Mouse (Mus musculus): Measurements from ENCODE around the gene Gpx3.
"Not testable (repeated sequence)": the region's sequence is repeated elsewhere in the genome, so short reads cannot be mapped to it uniquely, and the experiment has no call there.

The Gpx3 gene

DNA sequence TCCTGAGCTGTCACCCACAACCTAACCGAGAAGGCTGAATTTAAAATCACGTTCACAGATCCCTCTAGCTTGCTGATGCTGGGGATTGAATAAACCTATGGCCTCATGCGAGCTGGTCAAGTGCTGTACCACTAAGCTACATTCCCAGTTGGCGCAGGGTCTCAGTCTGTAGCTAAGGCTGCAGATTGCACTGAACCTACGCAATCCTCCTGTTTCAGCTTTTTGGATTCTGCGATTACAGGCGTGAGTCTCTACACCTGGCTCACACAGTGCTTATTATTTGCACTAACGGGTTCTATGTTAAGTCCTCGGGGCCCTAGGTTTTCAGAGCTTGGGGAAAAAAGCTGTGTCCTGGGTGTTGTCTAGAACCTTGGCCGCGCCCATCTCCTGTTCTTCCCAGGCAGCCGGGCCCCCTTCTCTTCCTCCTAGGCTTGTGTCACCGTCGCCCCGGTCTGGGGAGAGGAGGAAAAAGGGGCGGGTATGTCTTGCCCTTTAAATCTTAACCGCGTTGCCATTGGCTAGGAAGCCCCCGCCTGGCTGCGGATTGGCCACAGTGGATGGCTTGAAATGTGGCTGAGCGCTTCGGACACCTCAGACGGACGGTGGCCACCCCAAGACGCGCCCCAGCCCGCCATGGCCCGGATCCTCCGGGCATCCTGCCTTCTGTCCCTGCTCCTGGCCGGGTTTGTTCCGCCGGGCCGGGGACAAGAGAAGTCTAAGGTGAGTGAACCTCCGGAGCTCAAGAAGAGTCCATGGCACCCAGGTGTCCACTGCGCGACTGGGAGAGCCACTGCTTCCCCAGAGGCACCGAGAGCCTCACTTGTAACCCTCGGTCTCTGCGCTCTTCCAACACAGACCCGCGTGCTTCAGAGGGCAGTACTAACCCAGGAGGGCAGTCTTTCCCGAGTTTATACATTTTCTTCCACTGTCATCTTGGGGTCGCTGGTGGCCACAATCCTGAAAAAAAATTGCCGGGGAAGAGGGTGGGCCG is at the start of gene Gpx3:
Gene Gpx3 (plus strand): TSS at position 121 of the 991 bp plus-strand sequence.
- DNase-seq (ENCODE audit: low read depth, low spot score) = no peak

DNA sequence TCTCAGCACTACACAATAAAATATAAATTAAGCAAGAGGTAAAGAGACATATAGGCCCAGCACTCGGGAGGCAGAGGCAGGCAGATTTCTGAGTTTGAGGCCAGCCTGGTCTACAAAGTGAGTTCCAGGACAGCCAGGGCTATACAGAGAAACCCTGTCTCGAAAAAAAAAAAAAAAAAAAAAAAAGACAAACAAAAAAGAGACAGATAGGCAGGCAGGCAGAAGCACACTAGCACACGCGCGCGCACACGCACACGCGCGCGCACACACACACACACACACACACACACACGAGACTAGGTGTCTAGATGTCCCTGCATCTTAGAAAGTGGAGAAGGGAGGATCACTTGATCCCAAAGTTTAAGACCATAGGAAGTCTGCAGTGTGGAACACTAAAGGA is 43.4 kb upstream of the Gpx3 start:
- DNase-seq (ENCODE audit: low read depth, low spot score) = not testable (repeated sequence)

- DNase-seq (ENCODE audit: low read depth, low spot score) = no peak
Measured at GRCm38 (mm10) chr11:54859322-54860165, 42.7 kb upstream of the Gpx3 start.

DNA sequence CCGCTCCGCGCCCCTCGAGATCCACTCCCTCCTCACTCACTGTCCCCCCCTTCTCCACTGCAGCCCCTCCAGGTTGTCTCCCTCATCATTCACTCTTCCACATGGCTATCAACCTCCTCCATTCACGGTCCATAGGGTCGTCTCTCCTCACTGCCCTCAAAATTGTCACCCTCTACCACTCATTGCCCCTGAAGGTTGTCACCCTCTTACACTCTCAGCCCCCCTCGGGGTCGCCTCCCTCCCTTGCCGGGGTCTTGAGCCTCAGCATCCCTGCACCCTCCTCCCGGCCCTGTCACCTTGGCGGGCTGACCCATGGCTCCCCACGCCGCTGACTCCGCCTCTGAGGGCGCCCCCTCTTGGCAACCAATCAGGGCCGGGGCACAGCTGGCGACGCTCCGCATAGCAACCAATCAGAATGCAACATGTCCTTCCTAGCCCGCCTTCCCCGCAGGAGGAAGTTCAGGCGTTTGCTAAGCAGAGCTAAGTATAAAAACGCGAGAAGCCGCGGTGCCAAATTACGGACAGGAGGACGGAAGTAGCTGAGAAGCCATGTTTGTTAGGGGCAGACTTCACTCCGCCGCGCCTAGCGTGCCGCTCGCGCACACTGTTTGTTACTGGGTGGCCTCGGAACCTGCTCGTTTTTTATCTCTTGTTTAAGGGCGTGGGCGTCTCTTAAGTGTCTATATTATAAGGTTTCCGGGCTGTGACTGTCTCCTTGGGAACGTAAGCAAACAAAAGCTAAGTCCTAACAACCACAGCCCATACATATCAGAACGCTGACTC is 41.8 kb upstream of the Gpx3 start, which contains the start of gene Lyrm7:
Gene Lyrm7 (minus strand): TSS at position 661 of the 783 bp plus-strand sequence.
- peak; percentile 95 for DNase-seq (ENCODE audit: low read depth, low spot score)

GRCm38 (mm10) chr11:54861471-54862420 is 40.5 kb upstream of the Gpx3 start:
- DNase-seq (ENCODE audit: low read depth, low spot score) = no peak

- DNase-seq (ENCODE audit: low read depth, low spot score) = no peak
Measured at GRCm38 (mm10) chr11:54862621-54863520, 39.4 kb upstream of the Gpx3 start.

DNA sequence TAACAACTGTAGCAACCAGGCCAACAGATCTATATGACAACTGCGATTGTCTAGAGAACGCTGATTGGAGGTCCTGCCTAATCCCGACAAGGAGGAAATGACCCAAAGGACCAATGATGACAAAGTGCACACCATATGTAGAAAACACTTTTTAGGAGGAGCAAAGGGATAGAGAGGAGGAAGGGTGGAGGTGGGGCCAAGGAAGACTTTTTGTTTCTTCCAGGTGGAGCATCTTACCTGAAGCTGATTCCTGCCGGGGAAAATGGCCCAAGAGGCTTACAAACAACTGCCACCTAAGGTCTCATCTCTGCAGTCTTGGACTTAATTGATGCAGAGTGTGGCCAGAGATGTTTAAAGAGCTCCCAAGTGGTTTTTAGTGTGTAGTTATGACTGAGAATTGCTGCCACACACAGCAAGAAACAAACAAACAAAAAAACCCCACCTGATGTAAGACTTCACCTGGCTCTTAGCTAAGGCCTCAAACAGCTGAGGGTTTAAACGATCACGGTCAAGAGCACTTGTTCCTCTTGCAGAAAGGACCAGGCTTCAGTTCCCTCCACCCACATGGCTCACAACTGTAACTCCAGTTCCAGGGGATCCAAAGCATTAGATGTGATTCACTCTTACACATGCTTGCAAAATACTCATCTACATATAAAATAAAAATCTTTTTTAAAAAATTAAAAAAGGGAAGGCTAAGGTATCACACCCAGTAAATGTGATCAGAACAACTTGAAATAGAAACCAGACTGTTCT is 36.7 kb upstream of the Gpx3 start:
- DNase-seq (ENCODE audit: low read depth, low spot score) = no peak

GRCm38 (mm10) chr11:54866119-54867048 is 35.9 kb upstream of the Gpx3 start, which contains the start of gene Hint1:
Gene Hint1, plus strand, starts transcription at chr11:54866383.
- DNase-seq (ENCODE audit: low read depth, low spot score) = peak; percentile 77

GRCm38 (mm10) chr11:54867049-54867385 is 35.2 kb upstream of the Gpx3 start:
- DNase-seq (ENCODE audit: low read depth, low spot score) = no peak

DNA sequence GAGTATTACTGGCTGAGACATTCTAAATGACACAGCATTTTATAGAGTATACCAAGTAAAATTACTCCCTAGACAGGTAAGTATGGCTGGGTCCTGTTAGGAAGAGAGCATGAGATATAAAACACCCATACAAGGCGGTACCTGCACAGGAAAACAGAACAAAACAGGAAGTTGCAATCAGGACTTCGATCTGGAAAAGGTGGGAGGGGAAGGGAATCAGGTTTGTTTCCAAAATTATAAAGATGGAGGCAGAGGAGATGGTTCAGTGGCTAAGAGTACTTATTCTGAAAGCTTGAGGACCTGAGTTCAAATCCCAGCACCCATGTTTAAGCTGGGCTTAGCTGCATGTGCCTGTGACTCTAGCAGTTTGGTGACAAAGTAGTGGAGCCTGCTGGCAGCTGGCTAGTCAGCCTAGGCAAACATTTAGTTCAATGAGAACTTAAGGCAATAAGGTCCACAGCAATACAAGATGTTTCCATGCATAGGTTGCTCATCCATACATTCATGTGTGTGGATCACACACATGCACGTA is 34.3 kb upstream of the Gpx3 start:
- no peak for DNase-seq (ENCODE audit: low read depth, low spot score)

GRCm38 (mm10) chr11:54868445-54868844 is 33.8 kb upstream of the Gpx3 start:
- DNase-seq (ENCODE audit: low read depth, low spot score) = no peak

DNA sequence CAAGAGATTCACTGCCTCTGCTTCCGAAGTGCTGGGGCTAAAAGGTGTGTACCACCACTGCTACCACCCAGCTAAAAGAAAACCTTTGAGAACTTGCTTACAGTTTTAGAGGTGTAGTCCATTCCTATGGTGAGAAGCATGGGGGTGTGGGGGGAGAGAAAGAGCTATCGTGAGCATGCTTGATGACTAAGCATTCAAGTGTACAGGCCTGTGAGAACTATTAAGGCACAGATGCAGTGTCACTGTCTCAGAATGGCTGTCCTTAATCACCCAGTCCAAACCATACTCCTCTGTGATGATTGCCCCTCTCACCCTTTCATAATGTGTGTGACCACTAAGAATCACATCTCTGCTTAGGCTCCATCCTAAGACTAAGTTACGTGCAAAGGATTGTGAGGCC is 32.9 kb upstream of the Gpx3 start:
- DNase-seq (ENCODE audit: low read depth, low spot score) = no peak

DNA sequence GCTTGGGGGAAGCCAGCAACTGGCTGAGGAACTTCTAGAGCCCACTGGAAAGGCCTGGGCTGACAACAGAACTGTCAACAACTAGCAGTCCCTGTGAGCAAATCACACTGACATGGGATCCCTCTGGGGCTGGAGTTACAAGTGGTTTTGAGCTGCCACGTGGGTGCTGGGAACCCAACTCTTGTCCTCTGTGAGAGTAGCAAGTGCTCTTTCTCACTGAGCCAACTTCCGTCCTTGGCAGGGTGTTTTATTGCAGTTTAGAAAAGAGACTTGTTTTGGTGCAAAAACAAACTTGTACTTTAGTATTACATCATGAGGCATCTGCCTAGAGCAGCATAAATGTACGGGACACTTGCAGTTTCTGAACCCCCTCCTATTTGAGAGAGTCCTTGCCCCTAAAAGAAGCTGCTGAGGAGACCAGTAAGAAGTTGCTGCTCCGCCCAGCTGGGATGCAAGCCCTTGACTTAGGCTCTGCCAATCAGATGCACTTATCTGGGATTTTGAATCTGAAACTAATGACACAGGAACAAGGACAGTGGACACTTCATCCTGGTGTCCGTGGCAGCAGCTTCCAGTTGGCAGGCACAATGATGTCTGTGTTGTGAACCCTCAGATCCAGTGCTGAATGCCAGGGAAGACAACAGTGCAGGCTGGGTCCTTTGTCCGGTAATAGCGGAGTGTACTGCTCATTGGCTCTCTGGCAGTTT is 30.3 kb upstream of the Gpx3 start:
- DNase-seq (ENCODE audit: low read depth, low spot score) = no peak

GRCm38 (mm10) chr11:54876031-54876430 is 26.2 kb upstream of the Gpx3 start:
- DNase-seq (ENCODE audit: low read depth, low spot score) = no peak

DNA sequence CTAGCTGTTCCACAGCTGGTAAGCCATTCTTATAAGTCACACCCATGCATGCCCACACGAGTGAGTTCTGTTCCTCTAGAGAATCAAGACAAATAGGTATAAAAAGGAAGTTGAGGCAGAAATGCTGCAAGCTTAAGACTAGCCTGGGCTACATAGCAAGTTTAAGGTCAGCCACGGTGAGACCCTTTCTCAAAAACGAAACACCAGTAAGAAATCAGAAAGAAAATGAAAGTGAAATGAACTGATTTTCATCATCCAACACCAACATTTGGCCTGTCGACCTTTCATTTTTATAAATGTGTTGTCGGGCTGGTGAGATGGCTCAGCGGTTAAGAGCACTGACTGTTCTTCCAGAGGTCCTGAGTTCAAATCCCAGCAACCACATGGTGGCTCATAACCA is 23.4 kb upstream of the Gpx3 start:
- DNase-seq (ENCODE audit: low read depth, low spot score) = no peak

DNA sequence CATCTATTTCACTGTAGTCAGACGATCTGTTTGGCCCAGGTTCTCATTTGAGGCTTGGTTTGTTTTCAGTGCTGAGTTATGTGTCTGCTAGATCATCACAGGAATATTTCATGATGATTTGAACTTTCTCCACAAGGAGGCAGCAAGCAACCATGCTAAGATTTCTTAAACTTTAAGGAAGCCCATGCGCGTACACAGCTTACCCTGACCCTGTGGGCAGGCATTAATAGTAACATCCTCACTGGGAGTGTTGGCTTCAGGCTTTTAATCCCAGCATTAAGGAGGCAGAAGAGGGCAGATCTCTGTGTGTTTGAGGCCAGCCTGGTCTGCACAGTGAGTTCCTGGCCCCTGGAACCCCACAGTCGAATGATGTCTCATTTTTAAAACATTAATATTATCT is 22.8 kb upstream of the Gpx3 start:
- peak; percentile 45 for DNase-seq (ENCODE audit: low read depth, low spot score)

DNA sequence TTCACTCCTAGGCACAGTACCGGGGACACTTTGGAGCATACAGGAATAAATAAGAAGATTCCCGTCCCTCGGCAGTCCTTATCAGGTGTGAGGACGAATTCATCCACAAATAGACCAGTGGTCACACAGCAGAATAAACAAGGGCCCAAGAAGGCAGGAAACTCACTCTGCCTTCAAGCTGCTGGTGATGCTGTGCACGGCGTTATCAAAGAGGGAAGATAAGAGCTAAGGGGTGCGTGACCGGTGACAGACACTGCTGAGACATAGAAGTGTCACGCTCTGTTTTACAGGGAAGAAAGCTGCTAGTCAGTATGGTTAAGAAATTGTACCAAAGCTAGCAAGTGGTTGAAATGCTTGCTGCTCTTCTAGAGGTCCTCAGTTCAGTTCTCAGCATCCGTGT is 22.3 kb upstream of the Gpx3 start:
- DNase-seq (ENCODE audit: low read depth, low spot score) = no peak

All from retina, adult 2 months (tissue).